Mouse (Mus musculus): ENCODE data around the gene Atp8b5. TPM values are rescaled to one million over a fixed set of nuclear protein-coding genes. Genes with fewer than 3 reads are reported as not detected.

The Atp8b5 gene
- polyA plus RNA-seq (2012; rRNA removed): 0.03 and 0.11 TPM in 2 replicates

DNA sequence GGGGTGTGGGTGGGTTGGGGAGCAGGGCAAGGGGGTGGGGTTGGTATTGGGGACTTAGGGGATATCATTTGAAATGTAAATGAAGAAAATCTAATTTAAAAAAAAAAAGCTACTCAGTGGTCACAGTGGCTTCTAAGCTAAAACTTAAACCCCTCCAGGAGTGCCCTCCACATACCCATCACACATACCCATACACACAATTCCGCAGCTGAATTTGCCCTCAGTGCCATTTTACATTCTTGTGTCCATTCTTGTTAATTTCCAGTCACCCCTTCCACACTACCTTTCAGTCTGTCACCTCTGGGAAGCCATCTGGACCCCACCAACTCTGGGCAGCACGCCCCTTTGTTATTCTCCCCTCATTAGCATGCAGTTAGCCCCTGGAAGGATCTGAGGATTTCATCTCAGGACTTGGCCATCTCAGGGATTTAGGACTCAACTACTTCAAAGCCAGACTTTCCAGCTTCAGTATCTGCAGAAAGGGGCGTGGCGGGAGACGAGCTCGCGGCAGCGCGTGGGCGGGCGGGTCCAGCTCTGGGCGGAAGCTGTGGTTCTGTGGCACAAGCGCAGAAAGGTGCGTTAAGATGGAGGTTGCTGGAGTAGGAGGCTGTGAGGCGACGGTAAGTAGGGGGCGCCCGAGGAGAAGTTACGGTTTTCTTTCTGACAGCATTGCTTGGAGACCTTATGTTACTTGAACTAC, at the start of gene Atp8b5:
Gene Atp8b5, plus strand, starts transcription at position 537 of the 700 bp plus-strand sequence.
- Histone ChIP-seq H3K27ac (ENCODE audit: insufficient read depth, low read depth, low read length) (no peak within 1 kb of the TSS), H3K4me1 (ENCODE audit: control insufficient read depth, insufficient read depth, insufficient read length, low read length) (peaks cover 4% of the 10 kb centered on the region; the same call in 1 of the 2 replicates), H3K36me3 (ENCODE audit: control insufficient read depth, insufficient read depth, low read length) (no peaks in the 10 kb centered on the region), H3K4me3 (ENCODE audit: low read depth, low read length) (peak within 1 kb of the TSS; percentile 12), H3K27me3 (ENCODE audit: control insufficient read depth, insufficient read depth, low read length) (no peaks in the 10 kb centered on the region)
- WGBS: 4% methylated on average over 19 of the region's 19 CpGs
- TF ChIP-seq POLR2A (IDR thresholded peaks at IDR 0.05; ENCODE audit: low read depth, low read length): no peak
- TF ChIP-seq CTCF (IDR thresholded peaks at IDR 0.05; ENCODE audit: extremely low read depth, insufficient read length, insufficient replicate concordance, low read depth, low read length): peak; percentile 50; the same call in 1 of the 2 replicates

DNA sequence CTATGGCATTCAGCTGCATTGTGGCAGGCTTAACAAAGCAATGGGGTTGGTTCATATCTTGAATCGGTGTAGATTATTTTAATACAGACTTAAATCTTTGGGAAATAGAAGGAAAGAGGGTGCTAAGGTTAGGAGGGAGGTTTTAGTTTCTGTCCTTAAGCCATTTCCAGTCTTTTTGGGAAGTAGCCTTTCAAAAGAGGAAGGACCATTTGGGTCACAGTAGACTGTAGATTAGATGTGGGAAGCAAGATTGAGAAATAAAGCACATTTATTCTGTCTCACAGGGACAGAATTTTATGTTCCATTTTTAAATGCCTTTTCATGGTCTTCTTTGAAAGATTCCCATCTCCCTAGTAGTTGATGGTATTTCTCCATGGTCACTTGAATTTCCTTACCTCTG, 49.0 kb upstream of the Atp8b5 start:
- TF ChIP-seq CTCF (IDR thresholded peaks at IDR 0.05; ENCODE audit: extremely low read depth, insufficient read length, insufficient replicate concordance, low read depth, low read length) (no peak), POLR2A (IDR thresholded peaks at IDR 0.05; ENCODE audit: low read depth, low read length) (no peak)
- no peaks in the 10 kb centered on the region for H3K4me1 ChIP-seq (ENCODE audit: control insufficient read depth, insufficient read depth, insufficient read length, low read length)
- H3K4me3 ChIP-seq (ENCODE audit: low read depth, low read length): no peak overlapping the region
- H3K27me3 ChIP-seq (ENCODE audit: control insufficient read depth, insufficient read depth, low read length): no peaks in the 10 kb centered on the region
- WGBS: 90% methylated on average over 1 of the region's 1 CpGs
- H3K27ac ChIP-seq (ENCODE audit: insufficient read depth, low read depth, low read length): no peak overlapping the region
- no peaks in the 10 kb centered on the region for H3K36me3 ChIP-seq (ENCODE audit: control insufficient read depth, insufficient read depth, low read length)

DNA sequence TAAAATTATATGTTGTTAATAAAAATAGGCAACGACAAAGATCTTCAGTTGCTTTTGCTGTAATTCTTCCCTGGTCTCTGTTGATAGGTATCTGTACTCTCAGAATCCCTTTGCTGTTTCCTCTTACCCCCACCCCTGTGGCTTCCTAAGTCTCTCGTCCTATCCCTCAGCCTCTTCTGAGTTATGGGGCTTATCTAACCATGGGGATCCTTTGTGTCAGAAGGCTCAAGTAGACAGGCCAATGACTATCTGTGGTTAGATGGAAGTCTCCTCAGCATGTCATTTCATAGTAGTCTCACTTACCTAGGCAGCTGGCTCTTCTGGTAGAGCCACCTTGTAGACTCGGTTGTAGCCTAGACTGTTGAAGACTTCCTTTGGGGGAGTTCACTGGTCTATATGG, 35.1 kb upstream of the Atp8b5 start:
- H3K27ac ChIP-seq (ENCODE audit: insufficient read depth, low read depth, low read length): no peak overlapping the region
- H3K36me3 ChIP-seq (ENCODE audit: control insufficient read depth, insufficient read depth, low read length): no peaks in the 10 kb centered on the region; the same call in 1 of the 2 replicates
- WGBS: 94% methylated on average over 3 of the region's 3 CpGs
- no peaks in the 10 kb centered on the region for H3K27me3 ChIP-seq (ENCODE audit: control insufficient read depth, insufficient read depth, low read length)
- no peak for TF ChIP-seq CTCF (IDR thresholded peaks at IDR 0.05; ENCODE audit: extremely low read depth, insufficient read length, insufficient replicate concordance, low read depth, low read length)
- TF ChIP-seq POLR2A (IDR thresholded peaks at IDR 0.05; ENCODE audit: low read depth, low read length): no peak
- no peak overlapping the region for H3K4me3 ChIP-seq (ENCODE audit: low read depth, low read length)
- H3K4me1 ChIP-seq (ENCODE audit: control insufficient read depth, insufficient read depth, insufficient read length, low read length): no peaks in the 10 kb centered on the region

GRCm38 (mm10) chr4:43232985-43233384, 34.0 kb upstream of the Atp8b5 start:
- H3K4me1 ChIP-seq (ENCODE audit: control insufficient read depth, insufficient read depth, insufficient read length, low read length): no peaks in the 10 kb centered on the region
- H3K27me3 ChIP-seq (ENCODE audit: control insufficient read depth, insufficient read depth, low read length): no peaks in the 10 kb centered on the region
- H3K4me3 ChIP-seq (ENCODE audit: low read depth, low read length): no peak overlapping the region
- no peak overlapping the region for H3K27ac ChIP-seq (ENCODE audit: insufficient read depth, low read depth, low read length)
- TF ChIP-seq CTCF (IDR thresholded peaks at IDR 0.05; ENCODE audit: extremely low read depth, insufficient read length, insufficient replicate concordance, low read depth, low read length) (no peak), POLR2A (IDR thresholded peaks at IDR 0.05; ENCODE audit: low read depth, low read length) (no peak)
- no peaks in the 10 kb centered on the region; the same call in 1 of the 2 replicates for H3K36me3 ChIP-seq (ENCODE audit: control insufficient read depth, insufficient read depth, low read length)
- WGBS: 83% methylated on average over 1 of the region's 1 CpGs

GRCm38 (mm10) chr4:43233489-43233888, 33.5 kb upstream of the Atp8b5 start:
- Histone ChIP-seq H3K36me3 (ENCODE audit: control insufficient read depth, insufficient read depth, low read length) (no peaks in the 10 kb centered on the region; the same call in 1 of the 2 replicates), H3K27me3 (ENCODE audit: control insufficient read depth, insufficient read depth, low read length) (no peaks in the 10 kb centered on the region), H3K27ac (ENCODE audit: insufficient read depth, low read depth, low read length) (no peak overlapping the region), H3K4me1 (ENCODE audit: control insufficient read depth, insufficient read depth, insufficient read length, low read length) (no peaks in the 10 kb centered on the region), H3K4me3 (ENCODE audit: low read depth, low read length) (no peak overlapping the region)
- WGBS: 89% methylated on average over 6 of the region's 6 CpGs
- no peak for TF ChIP-seq POLR2A (IDR thresholded peaks at IDR 0.05; ENCODE audit: low read depth, low read length)
- no peak for TF ChIP-seq CTCF (IDR thresholded peaks at IDR 0.05; ENCODE audit: extremely low read depth, insufficient read length, insufficient replicate concordance, low read depth, low read length)

DNA sequence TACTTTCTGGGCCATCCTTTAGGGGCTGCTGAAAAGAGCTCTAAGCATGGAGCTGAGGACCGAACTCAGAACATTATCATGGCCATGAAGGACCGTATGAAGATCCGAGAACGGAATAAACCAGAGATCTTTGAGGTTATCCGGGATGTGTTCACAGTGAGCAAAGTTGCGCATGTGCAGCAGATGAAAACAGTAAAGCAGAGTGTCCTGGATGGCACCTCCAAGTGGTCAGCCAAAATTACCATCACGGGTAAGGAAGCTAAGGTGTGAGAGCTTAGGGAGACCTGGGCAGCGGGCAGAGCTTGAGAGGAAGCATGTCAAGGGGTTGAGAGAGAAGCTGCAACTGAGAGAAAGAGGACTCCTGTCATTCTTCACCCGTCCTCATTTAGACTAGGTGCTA, 30.1 kb upstream of the Atp8b5 start:
- Histone ChIP-seq H3K4me1 (ENCODE audit: control insufficient read depth, insufficient read depth, insufficient read length, low read length) (no peaks in the 10 kb centered on the region), H3K27ac (ENCODE audit: insufficient read depth, low read depth, low read length) (no peak overlapping the region), H3K36me3 (ENCODE audit: control insufficient read depth, insufficient read depth, low read length) (no peaks in the 10 kb centered on the region; the same call in 1 of the 2 replicates), H3K27me3 (ENCODE audit: control insufficient read depth, insufficient read depth, low read length) (no peaks in the 10 kb centered on the region), H3K4me3 (ENCODE audit: low read depth, low read length) (no peak overlapping the region)
- TF ChIP-seq CTCF (IDR thresholded peaks at IDR 0.05; ENCODE audit: extremely low read depth, insufficient read length, insufficient replicate concordance, low read depth, low read length): no peak
- TF ChIP-seq POLR2A (IDR thresholded peaks at IDR 0.05; ENCODE audit: low read depth, low read length): no peak
- WGBS: 94% methylated on average over 9 of the region's 9 CpGs

GRCm38 (mm10) chr4:43240716-43241115, 26.2 kb upstream of the Atp8b5 start:
- no peak overlapping the region for H3K27ac ChIP-seq (ENCODE audit: insufficient read depth, low read depth, low read length)
- H3K36me3 ChIP-seq (ENCODE audit: control insufficient read depth, insufficient read depth, low read length): no peaks in the 10 kb centered on the region; the same call in 1 of the 2 replicates
- H3K4me3 ChIP-seq (ENCODE audit: low read depth, low read length): no peak overlapping the region
- no peaks in the 10 kb centered on the region for H3K27me3 ChIP-seq (ENCODE audit: control insufficient read depth, insufficient read depth, low read length)
- no peaks in the 10 kb centered on the region for H3K4me1 ChIP-seq (ENCODE audit: control insufficient read depth, insufficient read depth, insufficient read length, low read length)
- no peak for TF ChIP-seq CTCF (IDR thresholded peaks at IDR 0.05; ENCODE audit: extremely low read depth, insufficient read length, insufficient replicate concordance, low read depth, low read length)
- TF ChIP-seq POLR2A (IDR thresholded peaks at IDR 0.05; ENCODE audit: low read depth, low read length): no peak
- WGBS: 96% methylated on average over 1 of the region's 1 CpGs
